Mouse (Mus musculus) limb, embryonic 12.5 days (tissue): Measurements from ENCODE around the gene Zfp740. TPM values are rescaled to one million over a fixed set of nuclear protein-coding genes. Genes with fewer than 3 reads are reported as not detected.

Experiments used
- ATAC-seq: fragments of 200-750 bp; cut with Nextera tagmentation; 2 replicates; pipeline ENCODE4 v1.8.0; 2017; ENCODE audit warnings: low read depth, moderate TSS enrichment; ENCODE audit not compliant: insufficient number of reproducible peaks, insufficient read depth, low FRiP score, low TSS enrichment
- H3K27ac ChIP-seq: fragments of 300-500 bp; sonication (generic); 2 replicates; pipeline ENCODE4 v1.5.1; 2016; ENCODE audit warnings: mild to moderate bottlenecking, moderate library complexity
- H3K27me3 ChIP-seq: fragments of 300-500 bp; sonication (generic); 2 replicates; pipeline ENCODE4 v1.6.1; 2016; ENCODE audit warnings: mild to moderate bottlenecking, moderate library complexity
- H3K36me3 ChIP-seq: fragments of 300-500 bp; sonication (generic); 2 replicates; pipeline ENCODE4 v1.6.1; 2016; ENCODE audit warnings: mild to moderate bottlenecking, moderate library complexity
- H3K4me1 ChIP-seq: fragments of 300-500 bp; sonication (generic); replicated peaks from 2 replicates; pipeline ENCODE4 v1.6.1; 2016
- H3K4me2 ChIP-seq: fragments of 300-500 bp; sonication (generic); 2 replicates; pipeline ENCODE4 v1.6.1; 2016; ENCODE audit warnings: mild to moderate bottlenecking, moderate library complexity
- H3K4me3 ChIP-seq: fragments of 300-500 bp; sonication (generic); replicated peaks from 2 replicates; pipeline ENCODE4 v1.5.1; 2016; ENCODE audit warnings: mild to moderate bottlenecking
- H3K9ac ChIP-seq: fragments of 300-500 bp; sonication (generic); replicated peaks from 2 replicates; pipeline ENCODE4 v1.6.1; 2016; ENCODE audit warnings: mild to moderate bottlenecking, moderate library complexity
- H3K9me3 ChIP-seq: fragments of 300-500 bp; sonication (generic); 2 replicates; pipeline ENCODE4 v1.6.1; 2016; ENCODE audit warnings: mild to moderate bottlenecking, moderate library complexity
- WGBS: fragments of 180-500 bp; shearing (Covaris S2); methylation state at CpG from one replicate; pipeline ENCODE4 v1.1.7; 2016; 5-methylcytosine and 5-hydroxymethylcytosine counted together
- polyA plus RNA-seq: library from polyadenylated mRNA; unstranded; fragments of >200 nt; fragmentation: Nextera tagmentation; extraction: Ambion mirVana; gene quantifications from 2 replicates; pipeline ENCODE4 v1.2.1, GENCODE M21; 2016

The Zfp740 gene
- polyA plus RNA-seq, 1 experiment from 2014 or later: 108 TPM

- ATAC-seq: no peak
- no peaks in the 10 kb centered on the region for H3K27me3 ChIP-seq
- H3K4me1 ChIP-seq: peaks cover 51% of the 10 kb centered on the region
- H3K4me2 ChIP-seq: peak overlapping the region; percentile 97
- WGBS: 6% methylated on average over 22 of the region's 22 CpGs
- peak overlapping the region; percentile 67 for H3K4me3 ChIP-seq
- no peaks in the 10 kb centered on the region for H3K9me3 ChIP-seq
- peak overlapping the region; percentile 62 for H3K9ac ChIP-seq
- H3K27ac ChIP-seq: peak overlapping the region; percentile 100
- H3K36me3 ChIP-seq: peaks cover 35% of the 10 kb centered on the region
Observed at GRCm38 (mm10) chr15:102243229-102244190, 40.5 kb downstream of the Zfp740 start.

GRCm38 (mm10) chr15:102244306-102245191, 41.5 kb downstream of the Zfp740 start:
- no peak for ATAC-seq
- peak overlapping the region; percentile 67 for H3K4me3 ChIP-seq
- peaks cover 61% of the 10 kb centered on the region for H3K4me1 ChIP-seq
- H3K27ac ChIP-seq: peak overlapping the region; percentile 100
- H3K36me3 ChIP-seq: peaks cover 25% of the 10 kb centered on the region
- H3K9me3 ChIP-seq: no peaks in the 10 kb centered on the region
- peak overlapping the region; percentile 97 for H3K4me2 ChIP-seq
- WGBS: 2% methylated on average over 19 of the region's 19 CpGs
- H3K9ac ChIP-seq: peak overlapping the region; percentile 82
- H3K27me3 ChIP-seq: no peaks in the 10 kb centered on the region

- H3K27me3 ChIP-seq: no peaks in the 10 kb centered on the region
- H3K36me3 ChIP-seq: peaks cover 26% of the 10 kb centered on the region
- peak overlapping the region; percentile 100 for H3K27ac ChIP-seq
- H3K4me1 ChIP-seq: peaks cover 70% of the 10 kb centered on the region
- no peaks in the 10 kb centered on the region for H3K9me3 ChIP-seq
- ATAC-seq: no peak
- WGBS: under 1% methylated on average over 14 of the region's 14 CpGs
- H3K4me2 ChIP-seq: peak overlapping the region; percentile 97
- peak overlapping the region; percentile 82 for H3K9ac ChIP-seq
- peak overlapping the region; percentile 67 for H3K4me3 ChIP-seq
Observed at GRCm38 (mm10) chr15:102245461-102245881, 42.4 kb downstream of the Zfp740 start.

GRCm38 (mm10) chr15:102245891-102246741, 43.1 kb downstream of the Zfp740 start:
- Histone ChIP-seq H3K4me3 (peak overlapping the region; percentile 67), H3K27me3 (no peaks in the 10 kb centered on the region), H3K4me1 (peaks cover 76% of the 10 kb centered on the region), H3K9ac (peak overlapping the region; percentile 82), H3K9me3 (no peaks in the 10 kb centered on the region), H3K36me3 (peaks cover 26% of the 10 kb centered on the region), H3K4me2 (peak overlapping the region; percentile 97), H3K27ac (peak overlapping the region; percentile 100)
- WGBS: under 1% methylated on average over 40 of the region's 44 CpGs
- ATAC-seq: peak; percentile 26

- H3K27me3 ChIP-seq: no peaks in the 10 kb centered on the region
- H3K27ac ChIP-seq: peak overlapping the region; percentile 100
- H3K9me3 ChIP-seq: no peaks in the 10 kb centered on the region
- WGBS: 0% methylated on average over 34 of the region's 35 CpGs
- peak; percentile 38 for ATAC-seq
- peaks cover 26% of the 10 kb centered on the region for H3K36me3 ChIP-seq
- peaks cover 81% of the 10 kb centered on the region for H3K4me1 ChIP-seq
- H3K9ac ChIP-seq: peak overlapping the region; percentile 82
- H3K4me2 ChIP-seq: peak overlapping the region; percentile 97
- H3K4me3 ChIP-seq: peak overlapping the region; percentile 67
Observed at GRCm38 (mm10) chr15:102246866-102247251, 43.8 kb downstream of the Zfp740 start.

GRCm38 (mm10) chr15:102247252-102248130, 44.4 kb downstream of the Zfp740 start:
- H3K4me1 ChIP-seq: peaks cover 81% of the 10 kb centered on the region
- WGBS: under 1% methylated on average over 42 of the region's 65 CpGs
- peak; percentile 13 for ATAC-seq

GRCm38 (mm10) chr15:102248131-102248811, 45.2 kb downstream of the Zfp740 start:
- H3K4me1 ChIP-seq: peaks cover 80% of the 10 kb centered on the region
- H3K27me3 ChIP-seq: no peaks in the 10 kb centered on the region
- 1% methylated on average over 8 of the region's 8 CpGs for WGBS

More at GRCm38 (mm10) chr15:102247252-102248130, 44.4 kb downstream of the Zfp740 start:
- Histone ChIP-seq H3K9me3 (no peaks in the 10 kb centered on the region), H3K36me3 (peaks cover 29% of the 10 kb centered on the region), H3K4me3 (peak overlapping the region; percentile 67), H3K27me3 (no peaks in the 10 kb centered on the region), H3K27ac (peak overlapping the region; percentile 100), H3K4me2 (peak overlapping the region; percentile 97), H3K9ac (peak overlapping the region; percentile 67)

GRCm38 (mm10) chr15:102248812-102249191, 45.8 kb downstream of the Zfp740 start:
- Histone ChIP-seq H3K4me2 (peak overlapping the region; percentile 97), H3K27ac (peak overlapping the region; percentile 100), H3K4me3 (peak overlapping the region; percentile 67), H3K36me3 (peaks cover 40% of the 10 kb centered on the region), H3K9me3 (no peaks in the 10 kb centered on the region), H3K9ac (peak overlapping the region; percentile 52; the same call in 1 of the 2 replicates), H3K4me1 (peaks cover 80% of the 10 kb centered on the region), H3K27me3 (no peaks in the 10 kb centered on the region)
- ATAC-seq: peak; percentile 44
- WGBS: 0% methylated on average over 3 of the region's 3 CpGs

More at GRCm38 (mm10) chr15:102248131-102248811, 45.2 kb downstream of the Zfp740 start:
- peak overlapping the region; percentile 97 for H3K4me2 ChIP-seq
- peak overlapping the region; percentile 67 for H3K9ac ChIP-seq
- ATAC-seq: no peak
- peak overlapping the region; percentile 67 for H3K4me3 ChIP-seq
- H3K36me3 ChIP-seq: peaks cover 35% of the 10 kb centered on the region
- peak overlapping the region; percentile 100 for H3K27ac ChIP-seq
- no peaks in the 10 kb centered on the region for H3K9me3 ChIP-seq

- Histone ChIP-seq H3K4me2 (peak overlapping the region; percentile 97), H3K27me3 (no peaks in the 10 kb centered on the region), H3K4me3 (peak overlapping the region; percentile 67), H3K27ac (peak overlapping the region; percentile 100), H3K36me3 (peaks cover 45% of the 10 kb centered on the region), H3K4me1 (peaks cover 80% of the 10 kb centered on the region), H3K9me3 (no peaks in the 10 kb centered on the region), H3K9ac (peak overlapping the region; percentile 52)
- peak; percentile 50; the same call in 1 of the 2 replicates for ATAC-seq
- WGBS: 0% methylated on average over 13 of the region's 13 CpGs
Observed at GRCm38 (mm10) chr15:102249251-102249691, 46.2 kb downstream of the Zfp740 start.
